Mouse (Mus musculus) testis, adult 2 months (tissue): Measurements from ENCODE around the gene Gpr61. TPM values are rescaled to one million over a fixed set of nuclear protein-coding genes. Genes with fewer than 3 reads are reported as not detected.

Experiments
- H3K27ac ChIP-seq: fragments of 200-500 bp; 2 replicates; pipeline ENCODE4 v1.5.1; 2012; ENCODE audit warnings: low read depth, low read length; ENCODE audit not compliant: control insufficient read depth, insufficient read depth
- H3K27me3 ChIP-seq: fragments of 200-500 bp; 2 replicates; pipeline ENCODE4 v1.6.1; 2012; ENCODE audit warnings: mild to moderate bottlenecking, low read length, moderate library complexity; ENCODE audit not compliant: control insufficient read depth, insufficient read depth
- H3K36me3 ChIP-seq: fragments of 200-500 bp; 2 replicates; pipeline ENCODE4 v1.6.1; 2012; ENCODE audit warnings: mild to moderate bottlenecking, low read length; ENCODE audit not compliant: control insufficient read depth, insufficient read depth
- H3K4me1 ChIP-seq: fragments of 200-500 bp; 2 replicates; pipeline ENCODE4 v1.6.1; 2012; ENCODE audit warnings: low read length; ENCODE audit not compliant: control insufficient read depth, insufficient read depth
- H3K4me3 ChIP-seq: fragments of 200-500 bp; 2 replicates; pipeline ENCODE4 v1.5.1; 2012; ENCODE audit warnings: low read depth, mild to moderate bottlenecking, low read length, moderate library complexity, mixed read lengths; ENCODE audit not compliant: control insufficient read depth
- CTCF ChIP-seq: fragments of 200-500 bp; IDR thresholded peaks from 2 replicates; pipeline ENCODE4 v1.5.1; 2012; ENCODE audit warnings: low read depth, mild to moderate bottlenecking, inconsistent platforms, low read length, moderate library complexity; ENCODE audit not compliant: control insufficient read depth, insufficient read depth, insufficient replicate concordance
- POLR2A ChIP-seq: fragments of 200-500 bp; IDR thresholded peaks from 2 replicates; pipeline ENCODE4 v1.6.1; 2012; ENCODE audit warnings: low read depth, mild to moderate bottlenecking, inconsistent platforms, low read length, moderate library complexity; ENCODE audit not compliant: control insufficient read depth
- polyA plus RNA-seq: library from polyadenylated mRNA; depleted of rRNA; stranded (reverse); fragments of >200 nt; gene quantifications from 2 replicates; pipeline ENCODE4 v1.2.3, GENCODE M21; 2012

The Gpr61 gene
- polyA plus RNA-seq, 1 experiment = 1.5 TPM

GRCm38 (mm10) chr3:108132484-108132883, 22.2 kb downstream of the Gpr61 start:
- Histone ChIP-seq H3K27me3 (no peaks in the 10 kb centered on the region), H3K4me1 (no peaks in the 10 kb centered on the region), H3K4me3 (no peak overlapping the region), H3K27ac (no peak overlapping the region), H3K36me3 (no peaks in the 10 kb centered on the region)
- no peak for TF ChIP-seq POLR2A
- no peak for TF ChIP-seq CTCF

- no peak overlapping the region for H3K4me3 ChIP-seq
- H3K36me3 ChIP-seq = no peaks in the 10 kb centered on the region
- no peaks in the 10 kb centered on the region for H3K27me3 ChIP-seq
- no peaks in the 10 kb centered on the region for H3K4me1 ChIP-seq
- no peak for TF ChIP-seq CTCF
- no peak for TF ChIP-seq POLR2A
- no peak overlapping the region for H3K27ac ChIP-seq
These were observed 22.9 kb downstream of the Gpr61 start for GRCm38 (mm10) chr3:108131821-108132220.

- H3K4me1 ChIP-seq = no peaks in the 10 kb centered on the region
- no peak overlapping the region for H3K27ac ChIP-seq
- no peak overlapping the region for H3K4me3 ChIP-seq
- no peak for TF ChIP-seq POLR2A
- no peak for TF ChIP-seq CTCF
- no peaks in the 10 kb centered on the region for H3K36me3 ChIP-seq
- H3K27me3 ChIP-seq = no peaks in the 10 kb centered on the region
These were observed 23.5 kb downstream of the Gpr61 start for GRCm38 (mm10) chr3:108131216-108131615.

GRCm38 (mm10) chr3:108129804-108130203, 24.9 kb downstream of the Gpr61 start:
- H3K27me3 ChIP-seq = no peaks in the 10 kb centered on the region
- H3K27ac ChIP-seq = no peak overlapping the region
- no peak overlapping the region for H3K4me3 ChIP-seq
- no peaks in the 10 kb centered on the region for H3K36me3 ChIP-seq
- TF ChIP-seq CTCF (no peak), POLR2A (no peak)
- no peaks in the 10 kb centered on the region for H3K4me1 ChIP-seq

- TF ChIP-seq POLR2A (no peak), CTCF (no peak)
- Histone ChIP-seq H3K27me3 (no peaks in the 10 kb centered on the region), H3K36me3 (no peaks in the 10 kb centered on the region), H3K4me1 (no peaks in the 10 kb centered on the region), H3K27ac (no peak overlapping the region), H3K4me3 (no peak overlapping the region)
These were observed 25.3 kb downstream of the Gpr61 start for GRCm38 (mm10) chr3:108129367-108129766.

GRCm38 (mm10) chr3:108128520-108128919, 26.2 kb downstream of the Gpr61 start:
- Histone ChIP-seq H3K4me1 (no peaks in the 10 kb centered on the region), H3K4me3 (no peak overlapping the region), H3K27me3 (no peaks in the 10 kb centered on the region), H3K36me3 (no peaks in the 10 kb centered on the region), H3K27ac (no peak overlapping the region)
- no peak for TF ChIP-seq POLR2A
- no peak for TF ChIP-seq CTCF

GRCm38 (mm10) chr3:108126327-108126726, 28.4 kb downstream of the Gpr61 start:
- no peak for TF ChIP-seq POLR2A
- no peak for TF ChIP-seq CTCF
- H3K36me3 ChIP-seq = no peaks in the 10 kb centered on the region; the same call in 1 of the 2 replicates
- H3K27me3 ChIP-seq = no peaks in the 10 kb centered on the region
- no peak overlapping the region for H3K4me3 ChIP-seq
- H3K4me1 ChIP-seq = no peaks in the 10 kb centered on the region
- H3K27ac ChIP-seq = no peak overlapping the region

GRCm38 (mm10) chr3:108124131-108124530, 30.6 kb downstream of the Gpr61 start:
- no peaks in the 10 kb centered on the region for H3K4me1 ChIP-seq

More at GRCm38 (mm10) chr3:108124131-108124530, 30.6 kb downstream of the Gpr61 start:
- H3K27me3 ChIP-seq = no peaks in the 10 kb centered on the region
- H3K27ac ChIP-seq = no peak overlapping the region
- no peak overlapping the region for H3K4me3 ChIP-seq
- TF ChIP-seq CTCF = no peak
- TF ChIP-seq POLR2A = no peak
- H3K36me3 ChIP-seq = no peaks in the 10 kb centered on the region; the same call in 1 of the 2 replicates
